Mouse (Mus musculus) heart, embryonic 11.5 days (tissue): Measurements from ENCODE around the gene Mtfp1. TPM values are rescaled to one million over a fixed set of nuclear protein-coding genes. Genes with fewer than 3 reads are reported as not detected.
"Not testable (repeated sequence)": the region's sequence is repeated elsewhere in the genome, so short reads cannot be mapped to it uniquely, and the experiment has no call there.

Source experiments
- ATAC-seq: fragments of 200-750 bp; cut with Nextera tagmentation; replicated peaks from 2 replicates; pipeline ENCODE4 v1.8.0; 2017; ENCODE audit warnings: moderate library complexity; ENCODE audit not compliant: insufficient number of reproducible peaks, low FRiP score, low TSS enrichment
- H3K27ac ChIP-seq: fragments of 300-500 bp; sonication (generic); 2 replicates; pipeline ENCODE4 v1.5.1; 2014; ENCODE audit warnings: mild to moderate bottlenecking, low read depth, low read length
- H3K27me3 ChIP-seq: fragments of 300-500 bp; sonication (generic); 2 replicates; pipeline ENCODE4 v1.6.1; 2014; ENCODE audit warnings: mild to moderate bottlenecking, low read length, mixed read lengths; ENCODE audit not compliant: control insufficient read depth, insufficient read depth
- H3K36me3 ChIP-seq: fragments of 300-500 bp; sonication (generic); 2 replicates; pipeline ENCODE4 v1.6.1; 2014; ENCODE audit warnings: mild to moderate bottlenecking, low read length, moderate library complexity, mixed read lengths; ENCODE audit not compliant: control insufficient read depth, insufficient read depth
- H3K4me1 ChIP-seq: fragments of 300-500 bp; sonication (generic); 2 replicates; pipeline ENCODE4 v1.6.1; 2014; ENCODE audit warnings: low read length; ENCODE audit not compliant: control insufficient read depth, insufficient read depth
- H3K4me2 ChIP-seq: fragments of 300-500 bp; sonication (generic); 2 replicates; pipeline ENCODE4 v1.6.1; 2014; ENCODE audit warnings: mild to moderate bottlenecking, moderate library complexity
- H3K4me3 ChIP-seq: fragments of 300-500 bp; sonication (generic); 2 replicates; pipeline ENCODE4 v1.5.1; 2014; ENCODE audit warnings: low read depth, low read length
- H3K9ac ChIP-seq: fragments of 300-500 bp; sonication (generic); 2 replicates; pipeline ENCODE4 v1.6.1; 2014; ENCODE audit warnings: mild to moderate bottlenecking, low read depth, low read length, moderate library complexity
- H3K9me3 ChIP-seq: fragments of 300-500 bp; sonication (generic); replicated peaks from 2 replicates; pipeline ENCODE4 v1.6.1; 2016; ENCODE audit warnings: low read length; ENCODE audit not compliant: control insufficient read depth
- WGBS: fragments of 180-500 bp; shearing (Covaris S2); extraction: QIAGEN DNeasy Blood & Tissue Kit; methylation state at CpG from one replicate; pipeline ENCODE4 v1.1.7; 2014; ENCODE audit not compliant: insufficient replicate concordance; 5-methylcytosine and 5-hydroxymethylcytosine counted together
- polyA plus RNA-seq: library from polyadenylated mRNA; unstranded; fragments of >200 nt; fragmentation: Nextera tagmentation; extraction: Ambion mirVana; gene quantifications from 2 replicates; pipeline ENCODE4 v1.2.1, GENCODE M21; 2014

Mtfp1 gene
- polyA plus RNA-seq, 1 experiment from 2014 or later = 20.8 TPM

DNA sequence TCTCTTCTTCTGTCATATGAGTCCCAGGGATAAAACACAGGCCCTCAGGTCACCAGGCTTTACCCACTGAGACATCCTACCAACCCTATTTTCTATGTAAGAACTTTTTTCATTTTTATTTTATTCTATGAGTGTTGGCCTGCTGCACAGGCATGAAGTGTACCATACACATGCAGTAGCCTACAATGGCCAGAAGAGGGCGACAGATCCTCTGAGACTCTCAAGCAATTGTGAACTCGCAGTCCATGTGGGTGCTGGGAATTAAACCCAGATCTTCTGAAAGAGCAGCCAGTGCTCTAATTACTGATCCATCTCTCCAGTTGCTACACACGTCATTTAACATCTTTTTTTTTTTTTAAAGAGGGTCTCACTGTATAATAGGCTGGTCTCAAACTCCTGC lies 38.2 kb upstream of the Mtfp1 start:
- ATAC-seq = no peak
- 49% methylated on average over 3 of the region's 3 CpGs for WGBS

GRCm38 (mm10) chr11:4128461-4128860 lies 33.2 kb upstream of the Mtfp1 start:
- not testable (repeated sequence) for H3K27ac ChIP-seq, H3K4me2 ChIP-seq, H3K4me3 ChIP-seq, H3K9me3 ChIP-seq, H3K27me3 ChIP-seq, ATAC-seq, H3K4me1 ChIP-seq, H3K36me3 ChIP-seq, H3K9ac ChIP-seq
- WGBS = 79% methylated on average over 4 of the region's 4 CpGs

More for the DNA sequence above, 38.2 kb upstream of the Mtfp1 start:
- H3K9me3 ChIP-seq = no peaks in the 10 kb centered on the region
- no peak overlapping the region for H3K4me3 ChIP-seq
- no peak overlapping the region for H3K9ac ChIP-seq
- H3K27me3 ChIP-seq = no peaks in the 10 kb centered on the region
- no peak overlapping the region for H3K27ac ChIP-seq
- H3K4me1 ChIP-seq = peaks cover 10% of the 10 kb centered on the region
- no peak overlapping the region for H3K4me2 ChIP-seq
- H3K36me3 ChIP-seq = peaks cover 4% of the 10 kb centered on the region; the same call in 1 of the 2 replicates

DNA sequence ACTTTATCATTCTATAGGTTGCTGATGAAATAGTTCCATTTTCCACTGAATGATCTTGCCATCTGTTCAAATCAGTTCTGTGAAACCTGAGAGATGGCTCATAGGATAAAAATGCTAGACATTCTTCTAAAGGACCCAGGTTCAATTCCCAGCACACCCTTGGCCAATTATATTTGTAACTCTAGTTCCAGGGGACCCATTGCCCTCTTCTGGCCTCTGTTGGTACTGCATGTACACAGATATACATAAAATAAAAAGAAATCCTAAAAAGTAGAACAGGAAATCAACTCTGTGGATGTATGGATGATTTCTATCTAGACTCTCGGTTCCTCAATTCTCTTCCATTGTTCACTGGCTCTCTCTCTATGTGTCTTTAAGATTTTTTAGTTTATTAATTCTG lies 31.8 kb upstream of the Mtfp1 start:
- H3K27ac ChIP-seq = no peak overlapping the region
- WGBS = 87% methylated on average over 1 of the region's 1 CpGs
- ATAC-seq = no peak

GRCm38 (mm10) chr11:4123922-4124321 lies 28.7 kb upstream of the Mtfp1 start:
- ATAC-seq = no peak

More for the DNA sequence above, 31.8 kb upstream of the Mtfp1 start:
- Histone ChIP-seq H3K27me3 (no peaks in the 10 kb centered on the region), H3K4me2 (no peak overlapping the region), H3K4me1 (no peaks in the 10 kb centered on the region), H3K9ac (no peak overlapping the region), H3K9me3 (0 out of 2 replicates have a peak, but pooled peaks cover 8% of the 10 kb centered on the region), H3K4me3 (no peak overlapping the region), H3K36me3 (no peaks in the 10 kb centered on the region)

DNA sequence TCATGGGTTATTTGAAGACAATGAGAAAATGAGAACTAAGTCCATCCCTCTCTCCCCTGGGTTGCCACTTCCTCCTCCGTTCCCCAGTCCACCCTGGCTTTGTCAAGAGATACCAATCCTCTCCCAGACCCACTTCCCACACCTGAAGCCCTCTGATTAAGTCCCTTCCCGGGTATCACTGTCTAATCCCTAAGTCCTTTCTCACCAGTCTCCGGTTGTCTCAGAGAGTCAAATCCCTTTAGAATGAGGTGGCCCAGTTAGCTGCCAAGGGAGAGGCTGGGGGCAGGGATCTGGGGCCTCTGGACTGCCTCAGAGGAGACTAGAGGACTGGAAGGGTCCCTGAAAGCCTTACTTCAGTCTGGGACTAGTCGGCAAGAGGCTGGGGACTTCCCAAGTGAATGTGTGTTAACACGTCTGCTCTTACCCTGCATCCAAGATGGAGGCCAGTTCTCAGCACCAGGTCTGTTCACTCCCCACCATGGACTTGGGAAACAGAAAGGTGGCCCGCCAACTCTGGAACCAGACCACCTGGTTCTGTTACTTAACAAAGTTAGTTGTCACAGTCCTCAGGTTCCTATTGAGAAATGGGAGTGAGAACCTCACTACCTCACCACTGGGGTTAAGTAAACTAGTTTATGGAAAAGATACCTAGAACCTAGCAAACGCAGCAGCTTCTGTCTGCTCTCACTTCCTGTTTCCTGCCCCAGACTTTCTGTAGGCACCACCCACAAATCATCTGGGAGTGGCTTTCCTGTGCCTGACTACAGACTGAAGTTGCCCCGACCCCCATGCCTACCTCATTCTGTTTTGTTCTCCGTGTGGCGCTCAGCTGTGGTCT lies 27.7 kb upstream of the Mtfp1 start, which contains the start of gene Sec14l2:
Gene Sec14l2, minus strand, starts transcription at position 674 of the 838 bp plus-strand sequence.
- 66% methylated on average over 10 of the region's 10 CpGs for WGBS
- Histone ChIP-seq H3K4me1 (peaks cover 16% of the 10 kb centered on the region), H3K9ac (no peak within 1 kb of the TSS), H3K9me3 (0 out of 2 replicates have a peak, but pooled peaks cover 8% of the 10 kb centered on the region), H3K27ac (no peak within 1 kb of the TSS), H3K4me2 (no peak within 1 kb of the TSS), H3K4me3 (no peak within 1 kb of the TSS), H3K27me3 (peaks cover 9% of the 10 kb centered on the region), H3K36me3 (no peaks in the 10 kb centered on the region)
- no peak for ATAC-seq

More at GRCm38 (mm10) chr11:4123922-4124321, 28.7 kb upstream of the Mtfp1 start:
- Histone ChIP-seq H3K27ac (no peak overlapping the region), H3K4me1 (peaks cover 11% of the 10 kb centered on the region), H3K4me3 (no peak overlapping the region), H3K9ac (no peak overlapping the region), H3K4me2 (no peak overlapping the region), H3K27me3 (peaks cover 5% of the 10 kb centered on the region; the same call in 1 of the 2 replicates), H3K36me3 (no peaks in the 10 kb centered on the region), H3K9me3 (0 out of 2 replicates have a peak, but pooled peaks cover 8% of the 10 kb centered on the region)
- 64% methylated on average over 5 of the region's 5 CpGs for WGBS

DNA sequence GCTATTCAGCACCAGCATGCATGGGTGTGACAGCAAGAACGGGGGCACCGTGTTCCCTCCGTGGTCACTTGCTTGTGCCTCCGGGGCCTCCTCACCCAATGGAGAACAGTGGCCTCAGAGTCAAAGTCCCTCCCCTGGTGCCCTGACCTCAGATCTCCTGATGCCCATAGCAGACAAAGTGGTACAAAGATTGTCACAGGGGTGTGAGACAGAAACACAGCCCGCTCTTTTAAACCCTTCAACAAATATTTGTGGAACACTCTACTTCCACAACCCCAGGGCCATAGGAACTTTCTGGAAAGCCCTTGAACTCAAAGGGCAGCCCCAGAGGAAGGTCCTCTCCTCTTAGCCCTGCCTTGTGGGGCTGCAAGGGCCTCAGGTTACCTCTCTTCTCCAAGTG lies 27.0 kb upstream of the Mtfp1 start:
- H3K9me3 ChIP-seq = 0 out of 2 replicates have a peak, but pooled peaks cover 8% of the 10 kb centered on the region
- no peak overlapping the region for H3K27ac ChIP-seq
- no peak overlapping the region for H3K9ac ChIP-seq
- H3K4me1 ChIP-seq = peaks cover 17% of the 10 kb centered on the region
- H3K36me3 ChIP-seq = no peaks in the 10 kb centered on the region
- no peak overlapping the region for H3K4me3 ChIP-seq
- no peak for ATAC-seq
- H3K4me2 ChIP-seq = no peak overlapping the region
- peaks cover 13% of the 10 kb centered on the region for H3K27me3 ChIP-seq
- 72% methylated on average over 5 of the region's 5 CpGs for WGBS

DNA sequence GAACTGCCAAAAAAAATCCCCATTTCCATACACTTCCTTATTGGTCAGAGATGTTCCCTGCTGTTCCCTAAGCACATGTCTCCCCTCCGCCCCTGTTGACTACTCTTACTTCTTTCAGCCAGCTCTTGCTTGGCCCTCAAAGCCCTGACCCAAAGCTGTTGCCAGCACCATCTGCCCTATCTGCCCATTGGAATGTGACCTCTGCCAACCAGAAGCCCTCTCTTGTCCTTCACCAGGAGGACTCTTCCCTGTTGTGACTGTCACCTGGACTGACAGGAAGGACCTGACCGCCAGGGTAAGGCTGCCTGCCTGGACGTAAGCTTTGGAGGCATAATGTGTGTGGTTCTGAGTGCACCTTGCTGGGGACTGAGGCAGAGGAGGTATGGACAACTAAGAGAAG lies 26.4 kb upstream of the Mtfp1 start:
- H3K9me3 ChIP-seq = 0 out of 2 replicates have a peak, but pooled peaks cover 6% of the 10 kb centered on the region
- peaks cover 17% of the 10 kb centered on the region for H3K4me1 ChIP-seq
- H3K27me3 ChIP-seq = peaks cover 16% of the 10 kb centered on the region
- H3K36me3 ChIP-seq = no peaks in the 10 kb centered on the region
- ATAC-seq = no peak
- no peak overlapping the region for H3K4me2 ChIP-seq
- 72% methylated on average over 3 of the region's 3 CpGs for WGBS
- no peak overlapping the region for H3K9ac ChIP-seq
- H3K27ac ChIP-seq = no peak overlapping the region
- H3K4me3 ChIP-seq = no peak overlapping the region

DNA sequence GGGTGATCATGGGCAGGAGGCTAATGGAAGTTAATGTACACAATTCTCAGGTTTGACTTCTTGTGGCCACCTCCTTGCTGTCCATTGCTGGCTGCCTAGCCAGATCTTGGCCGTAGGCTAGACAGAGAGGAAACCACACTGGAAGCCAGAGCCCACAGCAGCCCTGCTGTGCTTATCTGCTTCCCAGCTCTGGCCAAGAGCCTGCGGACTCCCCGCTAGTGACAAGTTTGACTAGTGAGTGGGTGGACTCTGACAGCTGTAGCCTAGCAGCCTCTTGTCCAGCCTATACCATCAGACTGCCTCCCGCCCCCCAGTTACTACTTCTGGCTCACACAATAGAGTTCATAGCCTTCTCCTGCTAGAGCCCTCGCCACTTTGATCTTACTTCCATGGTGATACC lies 24.4 kb upstream of the Mtfp1 start:
- H3K36me3 ChIP-seq = no peaks in the 10 kb centered on the region
- ATAC-seq = no peak
- no peak overlapping the region for H3K27ac ChIP-seq
- no peak overlapping the region; the same call in 1 of the 2 replicates for H3K4me2 ChIP-seq
- H3K27me3 ChIP-seq = peaks cover 20% of the 10 kb centered on the region
- no peak overlapping the region for H3K9ac ChIP-seq
- 27% methylated on average over 5 of the region's 5 CpGs for WGBS
- peaks cover 17% of the 10 kb centered on the region for H3K4me1 ChIP-seq
- H3K4me3 ChIP-seq = no peak overlapping the region
- H3K9me3 ChIP-seq = no peaks in the 10 kb centered on the region
